Mouse (Mus musculus) heart, adult 2 months (tissue): ENCODE results near the gene Trappc1.

ENCODE experiments used
- CTCF ChIP-seq: fragments of 200-600 bp; IDR thresholded peaks from 2 replicates; pipeline ENCODE4 v1.8.1; 2022; ENCODE audit warnings: antibody characterized with exemption, mild to moderate bottlenecking, moderate library complexity
- EP300 ChIP-seq: fragments of 200-500 bp; IDR thresholded peaks from 2 replicates; pipeline ENCODE4 v1.6.1; 2011; ENCODE audit warnings: low read depth, low read length, control low read depth; ENCODE audit not compliant: insufficient read depth
- POLR2A ChIP-seq: fragments of 200-500 bp; IDR thresholded peaks from 2 replicates; pipeline ENCODE4 v1.6.1; 2011; ENCODE audit warnings: mild to moderate bottlenecking, low read depth, low read length, control low read depth; ENCODE audit not compliant: insufficient read depth

GRCm38 (mm10) chr11:69366855-69367615, 43.3 kb downstream of the Trappc1 start:
- TF ChIP-seq EP300 (no peak), CTCF (no peak), POLR2A (no peak)
